Mouse (Mus musculus) liver, postnatal 0 days (tissue): ENCODE measurements around the gene Gm6899.

Experiments
- CTCF ChIP-seq: sonication (generic); IDR thresholded peaks from 2 replicates; pipeline ENCODE4 v1.5.1; 2016; ENCODE audit warnings: antibody characterized with exemption, low read depth
- EP300 ChIP-seq: IDR thresholded peaks from 2 replicates; pipeline ENCODE4 v1.6.1; 2016; ENCODE audit warnings: antibody characterized with exemption, low read depth, mild to moderate bottlenecking

DNA sequence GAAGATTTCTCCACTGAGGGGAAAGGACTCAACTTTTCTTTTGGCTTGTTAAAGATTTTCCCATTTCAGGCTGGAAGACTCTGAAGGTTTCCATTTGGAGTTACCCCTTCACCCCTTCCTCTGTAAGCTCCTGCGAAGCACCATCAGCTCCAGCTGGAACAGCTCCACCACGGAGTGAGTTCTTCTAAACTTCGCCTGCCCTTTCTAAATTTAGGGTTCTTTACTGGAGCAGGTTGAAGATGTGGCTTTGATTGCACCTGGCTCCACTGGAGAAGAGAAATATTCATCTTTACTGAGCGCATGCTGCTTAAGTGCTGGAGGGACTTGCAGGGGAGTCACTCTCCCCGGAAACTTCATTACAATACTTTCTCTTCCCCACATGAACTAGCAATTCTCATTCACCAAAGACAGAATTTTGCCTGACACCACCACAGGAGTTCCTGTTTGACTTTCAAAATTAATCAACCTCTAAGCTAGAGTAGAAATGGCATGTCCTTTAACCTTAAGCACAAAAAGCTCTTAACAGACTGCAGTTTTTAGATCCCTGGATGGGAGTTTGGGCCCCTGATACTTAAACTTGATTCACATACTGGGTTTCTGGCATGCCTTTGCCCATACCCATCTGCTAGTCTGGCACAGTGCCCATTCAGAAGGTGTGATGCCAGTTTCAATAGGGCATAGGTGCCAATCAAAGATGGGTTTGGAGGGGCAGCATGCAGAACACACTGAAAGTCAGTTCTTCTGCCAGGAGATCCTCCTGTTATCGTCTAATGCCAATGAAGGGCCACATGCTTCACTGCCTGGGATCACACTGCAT is 6.5 kb upstream of the Gm6899 start:
- no peak for TF ChIP-seq CTCF
- TF ChIP-seq EP300, result no peak
